Mouse (Mus musculus): ENCODE results near the gene Dcun1d4.

DNA sequence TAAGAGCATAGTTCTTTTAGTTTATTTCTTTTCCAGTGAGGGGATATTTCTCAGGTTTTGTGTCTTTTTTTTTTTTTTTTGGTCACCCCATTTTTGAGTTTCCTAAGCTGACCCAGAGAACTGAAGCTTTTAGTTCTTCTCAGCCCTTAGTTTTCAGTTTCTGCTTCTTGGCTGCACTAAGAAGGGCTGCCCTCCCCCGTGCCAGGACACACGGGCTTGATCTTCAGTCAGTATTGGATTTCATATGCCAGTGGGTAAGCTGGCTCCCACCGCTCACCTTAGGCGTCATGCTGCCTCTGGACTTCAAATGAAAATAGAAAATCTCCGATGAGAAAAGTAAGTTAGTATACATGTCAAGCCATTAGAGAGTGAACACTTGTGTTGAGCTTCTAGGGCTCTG is 71.0 kb downstream of the Dcun1d4 start:
- no peak for TF ChIP-seq POLR2A (IDR thresholded peaks at IDR 0.05; ENCODE audit: borderline replicate concordance, control insufficient read depth, low read depth, low read length)
- no peak for TF ChIP-seq CTCF (IDR thresholded peaks at IDR 0.05; ENCODE audit: control insufficient read depth, insufficient read depth, low read length)

Measured in bone marrow, adult 2 months (tissue).